Mouse (Mus musculus): ENCODE results near the gene Nr4a3.

Nr4a3 gene

DNA sequence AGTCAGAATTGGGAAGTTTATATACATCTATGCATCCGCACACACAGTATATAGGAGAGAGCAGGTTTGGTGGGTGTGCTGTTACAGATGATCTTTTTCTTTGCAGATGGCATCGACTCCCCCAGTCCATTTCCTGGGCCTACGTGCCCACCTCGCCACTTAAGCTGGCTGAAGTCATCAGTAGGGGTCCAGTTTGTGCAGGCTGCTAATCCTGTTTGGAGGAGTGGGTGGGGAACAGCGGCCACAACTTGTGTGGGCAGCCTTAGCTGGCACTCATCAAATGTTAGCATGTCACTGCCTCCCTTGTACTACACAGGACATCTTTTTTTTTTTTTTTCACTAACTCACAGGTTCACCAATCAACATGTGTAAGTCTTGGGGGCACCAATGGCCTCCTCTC lies 5.5 kb downstream of the Nr4a3 start:
- DNase-seq, result no peak

DNA sequence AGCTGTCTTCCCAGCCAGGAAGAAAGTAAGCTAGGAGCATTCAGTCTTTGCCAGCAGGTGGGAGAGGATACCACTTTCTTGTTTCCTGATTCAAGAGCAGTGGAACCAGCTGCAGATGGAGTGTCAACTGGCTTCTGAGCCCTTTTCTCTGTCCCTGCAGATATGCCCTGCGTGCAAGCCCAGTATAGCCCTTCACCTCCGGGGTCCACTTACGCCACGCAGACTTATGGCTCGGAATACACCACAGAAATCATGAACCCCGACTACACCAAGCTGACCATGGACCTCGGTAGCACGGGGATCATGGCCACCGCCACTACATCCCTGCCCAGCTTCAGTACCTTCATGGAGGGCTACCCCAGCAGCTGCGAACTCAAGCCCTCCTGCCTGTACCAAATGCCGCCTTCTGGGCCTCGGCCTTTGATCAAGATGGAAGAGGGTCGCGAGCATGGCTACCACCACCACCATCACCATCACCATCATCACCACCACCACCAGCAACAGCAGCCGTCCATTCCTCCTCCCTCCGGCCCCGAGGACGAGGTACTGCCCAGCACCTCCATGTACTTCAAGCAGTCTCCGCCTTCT lies 6.2 kb downstream of the Nr4a3 start:
- no peak for DNase-seq

DNA sequence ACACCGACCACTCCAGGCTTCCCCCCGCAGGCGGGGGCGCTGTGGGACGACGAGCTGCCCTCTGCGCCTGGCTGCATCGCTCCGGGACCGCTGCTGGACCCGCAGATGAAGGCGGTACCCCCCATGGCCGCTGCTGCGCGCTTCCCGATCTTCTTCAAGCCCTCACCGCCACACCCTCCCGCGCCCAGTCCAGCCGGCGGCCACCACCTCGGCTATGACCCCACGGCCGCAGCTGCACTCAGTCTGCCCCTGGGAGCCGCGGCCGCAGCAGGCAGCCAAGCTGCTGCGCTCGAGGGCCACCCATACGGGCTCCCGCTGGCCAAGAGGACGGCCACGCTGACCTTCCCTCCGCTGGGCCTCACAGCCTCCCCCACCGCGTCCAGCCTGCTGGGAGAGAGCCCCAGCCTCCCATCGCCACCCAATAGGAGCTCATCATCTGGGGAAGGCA lies 6.7 kb downstream of the Nr4a3 start:
- no peak for DNase-seq

DNA sequence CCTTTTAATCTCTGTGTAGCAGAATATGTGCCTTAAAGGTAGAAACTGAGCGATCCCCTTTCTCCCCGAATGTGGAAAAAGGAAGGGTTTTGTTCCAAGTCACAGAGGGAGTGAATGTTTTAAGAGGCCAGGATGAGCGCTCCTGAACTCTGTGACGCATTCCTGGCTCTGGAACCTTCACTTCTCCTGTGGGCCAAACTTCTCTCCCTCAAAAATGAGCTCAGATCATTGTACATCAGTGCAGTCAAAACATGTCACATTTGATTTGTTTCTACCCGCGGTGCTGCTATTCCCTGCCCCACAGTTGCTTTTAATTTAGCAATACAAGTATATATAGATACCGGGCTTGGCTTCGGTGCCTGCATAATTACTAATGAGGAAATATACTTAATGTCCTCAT lies 16.8 kb downstream of the Nr4a3 start:
- DNase-seq, result no peak

DNA sequence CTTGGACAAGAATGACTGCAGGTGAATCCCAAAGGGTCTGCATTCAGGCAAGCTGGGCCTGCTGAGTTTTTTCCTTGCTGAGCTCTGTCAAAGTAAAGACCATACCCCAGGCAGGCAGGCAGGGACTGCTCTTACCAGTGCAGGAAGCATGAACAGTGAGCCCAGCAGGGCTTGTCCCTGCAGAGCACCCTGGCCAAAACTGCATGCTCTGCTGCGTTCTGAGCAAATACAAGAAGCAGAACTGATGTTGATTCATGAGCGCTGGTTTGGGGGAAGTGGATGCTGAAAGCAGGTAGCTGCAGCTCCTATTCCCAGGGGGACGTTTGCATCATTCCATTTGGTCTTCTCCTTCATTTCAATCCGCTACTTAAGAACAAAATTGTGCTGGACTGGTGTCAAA lies 19.4 kb downstream of the Nr4a3 start:
- no peak for DNase-seq

DNA sequence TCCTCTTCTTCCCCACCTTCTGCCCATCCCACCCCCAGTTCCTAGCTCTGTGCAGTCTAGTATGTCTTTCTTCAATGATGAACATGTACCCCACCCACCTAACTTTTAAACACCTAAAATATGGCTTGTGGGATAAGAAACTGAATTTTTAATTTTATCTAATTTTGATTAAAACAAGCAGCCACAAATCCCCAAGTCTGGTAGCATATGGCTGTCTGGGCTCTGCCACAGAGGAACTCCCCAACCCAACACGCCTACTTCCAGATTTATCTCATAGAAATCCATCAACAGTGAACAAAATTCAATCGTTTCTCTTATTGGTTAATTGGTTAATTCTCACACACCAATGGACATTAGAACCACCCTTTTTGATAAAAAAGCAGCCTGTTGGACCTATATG lies 21.7 kb downstream of the Nr4a3 start:
- no peak for DNase-seq

DNA sequence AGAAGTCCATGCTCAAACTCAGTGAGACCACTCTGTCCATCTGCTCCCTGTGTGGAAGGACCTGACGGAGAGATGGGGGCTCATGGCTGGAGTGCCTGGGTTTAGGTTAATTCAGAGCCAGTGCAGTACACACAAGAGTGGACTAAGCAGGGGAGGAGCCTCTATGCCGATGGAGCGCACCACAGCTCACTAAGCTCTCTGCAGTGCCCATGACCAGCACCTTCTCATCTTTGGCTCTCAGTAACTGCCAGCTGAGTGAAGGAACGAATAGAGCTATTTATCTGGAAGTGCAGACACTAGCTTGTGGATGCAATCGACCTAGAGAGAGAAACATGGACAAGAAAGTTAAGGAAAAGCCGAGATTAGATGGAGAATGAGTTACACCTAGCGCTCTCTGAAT lies 24.2 kb downstream of the Nr4a3 start:
- DNase-seq, result no peak

DNA sequence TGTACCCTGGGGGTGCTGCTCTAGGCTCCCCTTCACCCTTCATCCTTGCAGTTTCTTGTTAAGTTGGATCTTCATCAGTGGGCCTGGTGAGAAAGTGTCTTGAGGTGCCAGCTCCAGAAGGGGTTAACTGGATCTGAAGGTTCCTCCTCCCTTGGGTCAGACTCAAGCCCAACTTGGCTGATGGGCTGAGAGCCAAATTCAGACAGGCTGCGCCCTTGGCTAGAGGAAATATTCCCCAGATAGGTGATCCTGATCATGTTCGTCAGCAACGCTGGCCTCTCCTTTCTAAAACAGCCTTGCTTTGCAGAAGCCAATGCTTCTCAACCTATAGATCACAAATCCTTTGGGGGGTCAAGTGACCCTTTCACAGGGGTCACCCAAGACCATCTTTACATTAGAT lies 27.1 kb downstream of the Nr4a3 start:
- no peak for DNase-seq

DNA sequence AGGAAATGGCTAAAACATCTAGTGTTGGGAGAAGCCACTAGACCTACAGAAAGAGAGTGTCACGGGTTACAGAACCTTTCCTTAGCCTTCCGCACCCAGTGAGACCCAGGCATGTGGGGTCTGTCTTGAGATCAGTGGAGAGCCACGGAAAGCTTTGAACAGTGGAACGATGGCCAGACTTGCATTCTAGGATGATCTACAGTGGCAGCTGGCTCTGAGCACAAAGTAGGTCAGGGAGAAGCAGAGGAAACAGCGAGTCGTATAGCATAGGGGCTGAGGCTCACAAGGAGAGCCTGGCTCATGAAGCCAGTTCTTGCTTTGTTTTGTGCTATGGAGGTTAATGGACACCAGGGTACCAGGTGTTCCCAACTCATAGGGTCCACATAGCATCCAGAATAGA lies 28.4 kb downstream of the Nr4a3 start:
- DNase-seq, result no peak

DNA sequence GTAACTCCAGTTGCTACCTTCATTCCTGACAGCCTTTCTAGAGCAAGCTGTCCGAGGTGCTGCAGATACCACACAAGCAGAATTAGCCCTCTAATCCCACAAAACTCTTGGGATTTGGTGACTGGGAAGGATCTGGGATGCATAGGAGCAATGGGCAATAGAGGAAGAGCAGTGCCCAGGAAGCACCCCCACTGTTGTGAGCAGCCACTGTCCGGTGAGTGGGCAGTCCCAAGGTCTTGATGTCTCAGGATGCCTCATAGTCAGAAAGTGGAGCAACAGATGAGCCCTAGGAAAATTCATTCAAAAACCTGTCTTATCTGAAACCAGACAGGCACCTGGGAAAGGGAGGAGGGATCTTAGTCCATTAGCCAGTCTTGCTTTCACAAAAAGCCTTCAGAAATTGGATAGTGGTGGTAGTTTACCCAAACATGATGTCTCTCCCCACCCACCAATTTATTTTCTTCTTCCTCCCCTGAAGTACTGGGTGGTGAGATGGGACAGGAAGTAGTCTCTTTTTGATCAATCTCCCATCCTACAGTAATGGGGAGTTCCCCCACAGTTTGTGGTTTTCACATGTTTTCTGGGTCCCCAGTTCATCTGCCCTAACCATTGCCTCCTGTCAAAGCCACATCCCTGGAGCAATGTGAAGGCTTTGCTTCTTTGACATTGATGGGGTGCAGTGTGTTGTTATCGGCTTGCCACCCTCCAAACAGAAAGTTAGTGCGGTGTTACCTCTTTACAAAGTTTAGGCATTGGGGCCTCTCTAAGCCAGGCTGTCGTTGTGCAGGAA lies 29.7 kb downstream of the Nr4a3 start:
- no peak for DNase-seq

DNA sequence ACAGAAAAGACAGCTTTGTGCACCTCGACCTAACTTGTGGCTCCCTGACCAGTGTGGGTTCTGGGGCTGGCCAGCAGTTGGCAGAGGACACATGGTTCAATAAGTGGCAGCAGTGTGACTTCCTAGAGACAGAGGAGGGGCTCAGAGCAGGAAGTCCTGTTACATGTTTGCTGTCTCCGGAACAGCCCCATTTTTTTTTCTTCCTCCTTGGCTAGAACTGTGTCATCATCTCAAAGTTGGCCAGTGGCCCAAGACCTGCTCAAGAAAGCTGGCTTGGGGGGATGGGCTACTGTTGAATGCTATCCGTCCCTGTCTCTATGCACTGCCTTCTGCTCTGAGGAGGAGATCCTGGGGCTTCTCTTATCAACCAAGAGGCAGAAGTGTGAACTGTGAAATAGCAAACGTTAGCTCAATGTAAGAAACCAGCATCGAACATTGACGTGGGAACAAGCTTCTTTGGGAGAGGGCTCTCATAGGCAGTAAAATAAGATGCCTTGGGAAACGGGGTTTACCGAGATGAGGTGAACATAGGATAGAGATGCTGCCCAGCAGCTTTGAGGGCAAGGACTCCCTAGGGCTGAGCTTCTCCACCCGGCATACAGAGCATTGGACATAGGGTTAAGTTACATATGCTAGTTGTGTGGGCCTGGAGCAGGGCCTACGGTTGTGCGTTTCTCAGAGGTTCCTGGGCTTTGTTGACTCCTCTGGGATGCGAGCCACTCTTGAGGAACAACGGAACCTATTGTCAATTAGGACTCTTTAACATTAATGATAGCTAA lies 31.9 kb downstream of the Nr4a3 start:
- DNase-seq, result peak; percentile 36 to 44

DNA sequence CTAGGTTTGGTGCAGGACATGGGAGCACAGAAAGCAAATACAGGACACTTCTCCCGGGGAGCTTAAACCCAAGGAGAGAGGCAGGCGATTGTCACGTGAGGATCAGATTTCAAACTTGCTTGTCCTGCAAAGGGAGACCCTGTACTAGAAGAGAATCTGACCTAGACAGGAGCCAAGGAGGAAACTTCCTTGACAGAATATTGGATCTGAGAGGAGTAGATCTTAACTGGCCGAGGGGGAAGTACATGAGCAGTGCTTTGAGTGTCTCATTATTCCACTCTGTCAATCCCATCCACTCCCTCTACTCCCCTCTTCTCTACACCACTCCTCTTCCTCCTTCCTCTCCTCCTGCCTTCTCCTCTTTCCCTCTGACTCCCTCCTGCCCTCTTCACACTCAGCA lies 33.3 kb downstream of the Nr4a3 start:
- no peak for DNase-seq

DNA sequence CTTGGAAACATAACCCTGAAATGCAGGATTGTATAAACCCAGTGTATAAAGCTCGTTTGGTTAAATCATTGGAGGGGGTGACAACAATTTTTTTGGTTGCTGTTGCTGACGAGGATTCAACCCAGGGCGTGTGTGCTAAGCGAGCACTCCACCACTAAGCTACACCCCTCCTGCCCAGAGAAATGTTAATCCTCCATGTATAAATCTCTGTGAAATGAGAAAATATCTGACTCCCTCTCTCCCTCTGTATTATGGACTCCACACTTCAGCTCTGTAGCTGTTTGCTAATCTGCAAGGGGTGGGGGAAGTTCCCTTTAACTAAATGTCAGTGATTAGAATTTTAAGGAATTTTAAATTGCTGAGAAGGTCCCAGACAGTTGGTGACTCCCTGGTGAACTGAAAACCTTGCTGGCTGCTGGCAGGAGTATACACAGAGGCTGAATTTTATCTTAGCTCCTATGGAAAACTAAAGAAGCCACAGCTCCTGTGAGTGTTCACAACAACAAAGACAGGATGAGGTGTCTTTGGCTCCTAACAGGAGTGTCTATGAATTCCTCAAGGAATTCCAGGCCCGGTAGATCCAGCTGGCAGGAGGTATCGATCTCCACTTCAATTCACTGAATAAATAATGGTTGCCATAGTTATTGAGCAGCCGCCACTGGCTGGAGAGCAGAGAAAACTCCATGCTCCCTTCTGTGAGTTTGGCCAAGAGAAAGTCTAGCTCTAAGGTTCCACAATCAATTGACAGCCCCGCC lies 34.5 kb downstream of the Nr4a3 start:
- DNase-seq, result no peak

DNA sequence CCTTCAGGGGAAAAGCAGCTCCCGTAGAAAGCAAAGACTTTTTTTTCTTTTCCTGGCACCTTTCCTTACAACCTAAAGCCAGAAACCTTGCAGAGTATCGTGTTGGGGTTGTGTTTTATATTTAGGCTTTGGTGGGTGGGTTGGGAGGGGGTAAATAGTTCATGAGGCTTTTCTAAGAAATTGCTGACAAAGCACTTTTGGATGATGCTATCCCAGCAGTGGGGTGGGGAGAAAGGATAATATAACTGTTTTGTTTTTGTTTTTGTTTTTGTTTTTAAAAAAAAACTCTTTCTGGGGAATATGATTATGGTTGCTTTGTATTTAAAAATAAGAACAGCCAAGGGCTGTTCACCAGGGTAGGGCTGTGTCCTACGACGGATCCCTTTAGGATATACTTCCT lies 38.5 kb downstream of the Nr4a3 start:
- DNase-seq, result no peak

DNA sequence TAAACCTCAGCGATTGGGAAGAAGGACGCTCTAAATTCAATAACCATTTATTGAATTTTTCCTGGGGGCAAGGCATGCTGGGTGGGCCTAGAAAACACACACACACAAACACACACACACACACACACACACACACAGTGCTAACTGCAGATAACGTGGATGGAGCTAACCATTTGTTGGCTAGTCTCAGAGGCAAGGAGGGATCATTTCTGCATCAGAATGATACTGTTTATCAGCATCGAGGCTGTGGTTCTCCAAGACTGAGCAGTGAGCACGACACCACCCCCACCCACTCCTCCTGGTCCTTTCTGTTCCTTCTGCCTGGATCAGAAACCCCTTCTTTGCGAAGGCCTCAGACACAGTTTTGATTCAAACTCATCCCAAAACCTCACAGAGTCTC lies 41.7 kb downstream of the Nr4a3 start:
- DNase-seq, result no peak

DNA sequence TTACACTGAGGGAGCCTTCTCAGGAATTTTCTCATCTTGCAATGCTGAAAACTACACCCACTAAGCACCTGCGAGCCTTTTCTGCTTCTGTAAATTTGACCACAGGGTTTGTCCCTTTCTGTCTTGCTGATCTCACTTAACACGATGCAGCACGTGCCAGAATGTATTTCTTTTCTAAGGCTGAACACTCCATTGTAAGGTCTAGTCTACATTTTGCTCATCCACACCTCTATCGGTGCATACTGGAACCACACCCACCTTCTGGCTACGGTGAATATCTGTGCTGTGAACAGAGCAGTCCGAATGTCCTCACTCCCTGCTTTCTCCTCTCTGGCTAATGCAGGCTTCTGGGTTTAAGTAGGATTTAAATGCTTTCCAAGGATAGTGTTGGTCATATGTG lies 42.5 kb downstream of the Nr4a3 start:
- DNase-seq, result no peak

DNA sequence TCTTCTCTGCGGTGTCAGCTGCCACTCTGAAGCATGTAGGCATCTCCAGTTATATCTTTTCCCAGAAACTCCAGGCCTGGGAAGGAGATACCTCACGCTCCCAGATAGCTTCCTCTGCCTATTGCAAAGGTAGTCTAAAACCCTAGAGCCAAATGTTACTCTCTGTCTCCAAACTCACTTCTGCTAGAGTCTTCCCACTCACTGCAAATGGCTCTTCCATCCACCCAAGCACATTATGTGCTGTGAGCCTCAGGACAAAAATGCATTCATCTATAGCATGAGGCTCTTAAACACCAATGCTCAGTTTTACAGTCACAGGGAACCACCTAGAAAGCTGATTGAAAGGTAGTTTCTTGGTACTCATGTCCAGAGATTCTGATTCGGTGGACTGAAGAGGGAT lies 48.3 kb downstream of the Nr4a3 start:
- no peak for DNase-seq

DNA sequence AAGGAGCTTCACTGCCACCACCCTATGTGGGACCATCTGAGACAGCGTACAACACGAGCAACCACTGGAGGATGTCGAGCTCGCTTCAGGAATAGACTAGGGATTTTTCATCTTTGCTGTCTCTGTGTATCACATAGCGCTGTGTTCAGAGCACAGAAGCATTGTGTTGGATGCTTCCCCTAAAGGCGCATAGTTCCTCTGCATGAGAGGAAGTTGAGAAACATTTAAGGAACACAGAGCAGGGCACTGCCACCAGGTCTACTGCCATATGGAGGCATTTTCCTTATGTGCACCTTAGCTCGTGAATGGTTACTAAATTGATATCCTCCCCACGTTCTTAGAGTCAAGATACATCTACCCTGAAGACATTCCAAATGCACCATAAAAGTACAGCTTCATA lies 55.3 kb downstream of the Nr4a3 start:
- no peak for DNase-seq

DNA sequence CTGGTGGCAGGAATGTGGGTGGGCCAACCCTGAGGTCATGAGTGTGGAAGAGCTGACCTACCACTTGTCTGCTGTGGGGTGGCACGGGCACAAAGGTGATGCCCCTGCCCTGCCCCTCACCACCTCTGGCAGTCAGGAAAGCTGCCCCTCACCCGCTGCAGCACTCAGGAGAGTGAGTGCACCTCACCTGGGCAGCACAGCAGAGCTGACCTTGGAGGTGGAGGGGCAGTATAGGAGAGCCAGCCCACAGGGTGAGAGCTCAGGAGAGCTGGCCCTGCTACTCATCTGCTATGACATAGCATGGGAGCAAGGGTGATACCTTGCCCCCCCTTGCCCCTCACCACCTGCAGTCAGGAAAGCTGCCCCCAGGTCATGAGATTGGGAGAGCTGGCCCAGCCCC lies 57.0 kb downstream of the Nr4a3 start:
- no peak for DNase-seq

DNA sequence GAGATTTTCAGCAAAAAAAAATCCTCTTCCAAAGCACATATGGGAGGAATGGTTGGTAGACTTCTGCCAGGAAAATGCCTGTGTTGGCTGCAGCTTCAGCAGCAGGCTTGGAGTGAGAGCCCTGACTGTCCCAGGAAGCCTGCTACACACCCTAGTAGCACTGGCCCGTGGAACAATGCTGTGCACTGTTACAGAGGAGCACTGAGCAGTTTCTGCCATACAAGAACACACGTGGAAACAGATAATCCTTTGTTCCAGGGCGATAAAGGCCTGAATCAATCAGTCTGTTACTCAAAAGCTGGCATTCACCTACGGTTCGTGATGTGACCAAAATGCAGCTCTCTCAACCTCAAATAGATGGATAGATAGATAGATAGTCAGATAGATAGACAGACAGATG lies 60.4 kb downstream of the Nr4a3 start:
- DNase-seq, result no peak

DNA sequence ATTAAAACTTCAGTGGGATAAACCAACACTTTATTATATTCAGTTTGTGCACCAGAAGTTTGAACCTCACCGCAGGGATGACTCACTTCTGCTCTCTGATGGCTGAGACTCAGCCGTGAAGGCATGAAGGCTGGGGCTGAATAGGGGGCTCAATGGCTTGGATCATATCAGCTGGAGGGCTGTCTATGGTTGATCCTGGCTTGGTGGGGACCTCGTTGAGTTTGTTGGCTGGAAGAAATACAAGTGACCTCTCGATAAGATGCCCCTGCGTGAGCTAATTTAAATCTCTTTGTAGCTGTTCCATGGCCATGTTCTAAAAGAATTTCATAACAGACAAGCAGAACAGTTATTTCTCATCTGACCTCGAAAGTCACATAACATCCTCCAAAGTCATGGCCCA lies 62.1 kb downstream of the Nr4a3 start:
- DNase-seq, result no peak

DNA sequence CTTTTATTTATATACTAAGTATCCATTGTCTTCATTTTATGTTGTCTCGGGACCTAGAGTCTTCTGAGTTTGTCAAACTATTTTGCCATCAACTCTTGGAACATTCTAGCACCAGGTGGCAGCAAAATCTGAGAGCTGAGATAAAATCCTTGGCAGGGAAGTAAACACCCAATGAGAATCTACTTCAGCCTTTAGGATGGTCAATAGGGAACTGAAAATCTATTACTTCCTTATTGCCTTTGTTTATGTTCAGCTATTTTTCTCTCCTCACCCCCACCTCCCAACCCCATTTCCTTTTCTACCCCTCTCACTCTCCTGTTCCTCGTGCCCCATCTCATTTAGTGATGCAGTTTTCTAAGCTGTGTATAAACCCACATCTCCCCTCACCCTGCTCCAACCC lies 63.6 kb downstream of the Nr4a3 start:
- DNase-seq, result no peak

DNA sequence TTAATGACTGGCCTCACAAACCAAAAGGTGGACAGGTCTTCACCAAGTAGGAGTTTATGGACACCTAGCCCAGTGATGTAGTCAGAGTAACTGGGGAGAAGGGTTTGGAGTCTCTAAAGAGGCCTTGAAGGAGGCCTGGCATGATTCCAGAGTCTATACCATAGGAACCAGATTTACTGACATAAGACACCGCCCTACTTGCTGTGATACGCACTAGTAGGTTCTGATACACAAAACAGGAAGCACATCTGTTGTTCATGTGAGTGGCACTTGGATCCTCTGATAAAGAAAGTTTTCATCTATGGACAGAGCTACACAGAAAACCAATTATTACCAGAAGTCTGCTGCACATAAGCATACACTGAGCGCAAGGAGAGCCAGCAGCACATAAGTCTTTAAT lies 65.4 kb downstream of the Nr4a3 start:
- DNase-seq, result no peak
